Mouse (Mus musculus) lung, postnatal 0 days (tissue): Measurements from ENCODE around the gene Topbp1. TPM values are rescaled to one million over a fixed set of nuclear protein-coding genes. Genes with fewer than 3 reads are reported as not detected.

ENCODE experiments used
- ATAC-seq: fragments of 200-750 bp; cut with Nextera tagmentation; 2 replicates; pipeline ENCODE4 v1.8.0; 2017; ENCODE audit warnings: moderate library complexity
- DNase-seq: peaks from one replicate; pipeline ENCODE4 v3.0.0-alpha.2; 2016; ENCODE audit warnings: low spot score
- H3K27ac ChIP-seq: fragments of 300-500 bp; sonication (generic); 2 replicates; pipeline ENCODE4 v1.5.1; 2014; ENCODE audit warnings: antibody characterized with exemption, mild to moderate bottlenecking, low read length, mixed read lengths
- H3K27me3 ChIP-seq: fragments of 300-500 bp; sonication (generic); replicated peaks from 2 replicates; pipeline ENCODE4 v1.6.1; 2014; ENCODE audit warnings: low read length, mixed read lengths; ENCODE audit not compliant: insufficient read depth
- H3K36me3 ChIP-seq: fragments of 300-500 bp; sonication (generic); 2 replicates; pipeline ENCODE4 v1.6.1; 2014; ENCODE audit warnings: low read length, mixed read lengths; ENCODE audit not compliant: insufficient read depth
- H3K4me1 ChIP-seq: fragments of 300-500 bp; sonication (generic); 2 replicates; pipeline ENCODE4 v1.6.1; 2014; ENCODE audit warnings: antibody characterized with exemption, low read depth, low read length, mixed read lengths; ENCODE audit not compliant: insufficient read depth
- H3K4me2 ChIP-seq: fragments of 300-500 bp; sonication (generic); replicated peaks from 2 replicates; pipeline ENCODE4 v1.6.1; 2014; ENCODE audit warnings: low read depth, mild to moderate bottlenecking, low read length, moderate library complexity, mixed read lengths
- H3K4me3 ChIP-seq: fragments of 300-500 bp; sonication (generic); 2 replicates; pipeline ENCODE4 v1.5.1; 2014; ENCODE audit warnings: low read depth, low read length
- H3K9ac ChIP-seq: fragments of 300-500 bp; sonication (generic); replicated peaks from 2 replicates; pipeline ENCODE4 v1.6.1; 2014; ENCODE audit warnings: low read depth, mild to moderate bottlenecking
- H3K9me3 ChIP-seq: fragments of 300-500 bp; sonication (generic); 2 replicates; pipeline ENCODE4 v1.6.1; 2016; ENCODE audit warnings: low read length, mixed read lengths
- CTCF ChIP-seq: IDR thresholded peaks from 2 replicates; pipeline ENCODE4 v1.5.1; 2016; ENCODE audit warnings: antibody characterized with exemption, mild to moderate bottlenecking
- EP300 ChIP-seq: IDR thresholded peaks from 2 replicates; pipeline ENCODE4 v1.6.1; 2016; ENCODE audit warnings: antibody characterized with exemption, mild to moderate bottlenecking, control low read depth
- WGBS: fragments of 180-500 bp; shearing (Covaris S2); extraction: QIAGEN DNeasy Blood & Tissue Kit; methylation state at CpG from one replicate; pipeline ENCODE4 v1.1.7; 2014; 5-methylcytosine and 5-hydroxymethylcytosine counted together
- polyA plus RNA-seq: library from polyadenylated mRNA; unstranded; fragments of >200 nt; fragmentation: Nextera tagmentation; extraction: Ambion mirVana; gene quantifications from 2 replicates; pipeline ENCODE4 v1.2.1, GENCODE M21; 2015

Gene Topbp1
- polyA plus RNA-seq, 1 experiment from 2014 or later: 15.7 TPM

GRCm38 (mm10) chr9:103365290-103366247, 60.6 kb downstream of the Topbp1 start, which contains the start of gene Cdv3:
Cdv3 (minus strand) TSS chr9:103365840.
- ATAC-seq (peak; percentile 97), DNase-seq (peak; percentile 100)
- Histone ChIP-seq H3K27ac (peak within 1 kb of the TSS; percentile 98), H3K9ac (peak within 1 kb of the TSS; percentile 99), H3K36me3 (no peaks in the 10 kb centered on the region), H3K4me2 (peak within 1 kb of the TSS; percentile 71), H3K9me3 (no peaks in the 10 kb centered on the region), H3K27me3 (no peaks in the 10 kb centered on the region), H3K4me1 (peaks cover 6% of the 10 kb centered on the region; the same call in 1 of the 2 replicates), H3K4me3 (peak within 1 kb of the TSS; percentile 80)
- WGBS: 3% methylated on average over 62 of the region's 95 CpGs
- TF ChIP-seq CTCF: peak; percentile 23
- no peak for TF ChIP-seq EP300

DNA sequence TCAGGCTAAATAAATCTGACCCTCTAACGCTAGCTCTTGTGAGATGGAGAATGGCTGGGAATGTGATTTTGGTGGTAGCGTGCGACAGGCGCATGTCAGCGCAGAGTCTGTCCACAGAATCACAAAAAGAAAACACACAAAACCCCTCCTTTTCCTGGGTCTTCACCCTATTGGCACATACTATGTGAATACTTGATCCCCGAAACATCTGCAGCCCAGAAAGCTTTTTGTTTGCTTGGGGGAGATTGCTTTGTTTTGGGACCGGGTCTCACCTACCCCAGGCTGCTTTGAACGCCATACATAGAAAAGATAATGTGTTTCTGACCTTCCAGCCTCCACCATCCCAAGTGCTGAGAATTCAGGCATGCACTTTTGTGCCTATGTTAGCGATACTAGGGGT, 61.3 kb downstream of the Topbp1 start:
- H3K4me1 ChIP-seq: peaks cover 6% of the 10 kb centered on the region; the same call in 1 of the 2 replicates
- H3K9ac ChIP-seq: no peak overlapping the region
- peak overlapping the region; percentile 52 for H3K4me2 ChIP-seq
- ATAC-seq: no peak
- peak overlapping the region; percentile 76 for H3K27ac ChIP-seq
- WGBS: 52% methylated on average over 9 of the region's 9 CpGs
- H3K4me3 ChIP-seq: peak overlapping the region; percentile 15; the same call in 1 of the 2 replicates
- H3K9me3 ChIP-seq: no peaks in the 10 kb centered on the region
- H3K36me3 ChIP-seq: no peaks in the 10 kb centered on the region
- no peaks in the 10 kb centered on the region for H3K27me3 ChIP-seq
- TF ChIP-seq EP300 (no peak), CTCF (no peak)
- no peak for DNase-seq

- TF ChIP-seq EP300 (no peak), CTCF (no peak)
- 61% methylated on average over 4 of the region's 4 CpGs for WGBS
- Histone ChIP-seq H3K27me3 (no peaks in the 10 kb centered on the region), H3K4me2 (no peak overlapping the region), H3K4me3 (no peak overlapping the region), H3K27ac (no peak overlapping the region), H3K9me3 (no peaks in the 10 kb centered on the region), H3K9ac (no peak overlapping the region), H3K36me3 (no peaks in the 10 kb centered on the region), H3K4me1 (peaks cover 6% of the 10 kb centered on the region; the same call in 1 of the 2 replicates)
- DNase-seq (no peak), ATAC-seq (no peak)
Measured at GRCm38 (mm10) chr9:103369951-103370350, 64.9 kb downstream of the Topbp1 start.

GRCm38 (mm10) chr9:103372271-103373010, 67.4 kb downstream of the Topbp1 start:
- no peaks in the 10 kb centered on the region for H3K9me3 ChIP-seq
- H3K27ac ChIP-seq: no peak overlapping the region
- no peak for ATAC-seq
- DNase-seq: no peak
- no peak overlapping the region for H3K4me2 ChIP-seq
- H3K27me3 ChIP-seq: no peaks in the 10 kb centered on the region
- no peaks in the 10 kb centered on the region for H3K4me1 ChIP-seq
- WGBS: 67% methylated on average over 5 of the region's 5 CpGs
- H3K36me3 ChIP-seq: no peaks in the 10 kb centered on the region
- no peak overlapping the region for H3K4me3 ChIP-seq
- TF ChIP-seq CTCF (no peak), EP300 (no peak)
- H3K9ac ChIP-seq: no peak overlapping the region

DNA sequence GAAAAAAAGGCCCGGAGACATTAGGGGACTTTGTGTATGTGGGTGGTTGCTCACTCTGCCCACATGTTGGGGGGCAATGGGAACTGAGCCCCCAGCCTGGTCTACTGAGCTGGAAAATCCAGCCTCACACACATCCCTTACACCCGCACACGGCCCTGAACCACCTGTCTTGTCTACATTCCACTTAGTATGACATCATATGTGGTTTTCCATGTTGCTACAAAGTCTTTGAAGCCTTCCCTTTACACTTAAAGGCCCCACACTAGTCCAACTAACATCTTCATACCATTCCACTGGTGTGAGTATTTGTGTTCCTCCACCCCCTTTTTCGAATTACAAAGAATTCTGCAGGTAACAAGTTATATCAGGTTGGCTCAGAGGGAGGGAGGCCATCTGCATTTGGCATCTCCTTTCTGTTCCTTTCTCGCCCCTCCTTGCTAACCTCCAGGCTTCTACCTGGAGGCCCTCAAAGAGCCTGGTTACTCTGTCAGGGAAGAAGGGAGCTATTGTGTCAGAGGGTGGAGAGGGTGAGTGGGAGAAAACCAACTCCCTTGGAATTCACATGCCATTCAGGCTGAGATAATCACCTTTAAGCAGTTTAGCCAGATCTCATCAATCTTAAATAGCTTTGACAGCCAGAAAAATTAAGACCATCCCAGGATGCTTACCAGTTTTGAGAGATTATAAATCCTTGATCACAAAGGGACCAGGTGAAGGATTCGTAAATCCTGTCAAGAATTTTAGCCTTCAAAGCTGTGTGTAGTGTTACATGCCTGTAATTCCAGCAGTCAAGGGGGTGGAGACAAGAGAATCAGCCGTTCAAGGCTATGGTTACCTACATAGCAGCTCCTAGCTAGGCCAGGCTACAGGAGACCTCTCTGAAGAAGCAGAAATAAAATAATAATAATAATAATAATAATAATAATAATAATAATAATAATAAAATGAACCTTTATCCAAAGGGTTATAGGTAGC, 71.6 kb downstream of the Topbp1 start:
- H3K27ac ChIP-seq: no peak overlapping the region
- no peak overlapping the region for H3K4me2 ChIP-seq
- H3K9ac ChIP-seq: no peak overlapping the region
- TF ChIP-seq EP300: no peak
- TF ChIP-seq CTCF: no peak
- 54% methylated on average over 7 of the region's 7 CpGs for WGBS
- H3K9me3 ChIP-seq: no peaks in the 10 kb centered on the region
- no peaks in the 10 kb centered on the region for H3K27me3 ChIP-seq
- ATAC-seq (no peak), DNase-seq (no peak)
- no peak overlapping the region for H3K4me3 ChIP-seq
- H3K36me3 ChIP-seq: no peaks in the 10 kb centered on the region
- no peaks in the 10 kb centered on the region for H3K4me1 ChIP-seq
